Mouse (Mus musculus): ENCODE measurements around the gene Tubb4a.

Tubb4a gene

GRCm38 (mm10) chr17:57102276-57102675, 14.7 kb upstream of the Tubb4a start:
- no peak for DNase-seq (ENCODE audit: low read depth, low spot score)

- peak; percentile 84 for DNase-seq (ENCODE audit: low read depth, low spot score)
Observed at GRCm38 (mm10) chr17:57099629-57100325, 12.2 kb upstream of the Tubb4a start.

- DNase-seq (ENCODE audit: low read depth, low spot score): no peak
Observed at GRCm38 (mm10) chr17:57098321-57098720, 10.7 kb upstream of the Tubb4a start.

GRCm38 (mm10) chr17:57096623-57096920, 9.0 kb upstream of the Tubb4a start:
- DNase-seq (ENCODE audit: low read depth, low spot score): peak; percentile 89

GRCm38 (mm10) chr17:57095855-57096622, 8.5 kb upstream of the Tubb4a start:
- peak; percentile 91 for DNase-seq (ENCODE audit: low read depth, low spot score)

- DNase-seq (ENCODE audit: low read depth, low spot score): no peak
Observed at GRCm38 (mm10) chr17:57094222-57094621, 6.6 kb upstream of the Tubb4a start.

GRCm38 (mm10) chr17:57085970-57086757, 1.4 kb downstream of the Tubb4a start:
- DNase-seq (ENCODE audit: low read depth, low spot score): no peak

GRCm38 (mm10) chr17:57082481-57082880, 5.1 kb downstream of the Tubb4a start:
- DNase-seq (ENCODE audit: low read depth, low spot score): no peak

GRCm38 (mm10) chr17:57081234-57081842, 6.2 kb downstream of the Tubb4a start:
- no peak for DNase-seq (ENCODE audit: low read depth, low spot score)

- DNase-seq (ENCODE audit: low read depth, low spot score): no peak
Observed at GRCm38 (mm10) chr17:57079919-57080318, 7.7 kb downstream of the Tubb4a start.

- no peak for DNase-seq (ENCODE audit: low read depth, low spot score)
Observed at GRCm38 (mm10) chr17:57078336-57078735, 9.2 kb downstream of the Tubb4a start, which contains the start of gene Dennd1c. Gene Dennd1c, minus strand, starts transcription at chr17:57078514.

- no peak for DNase-seq (ENCODE audit: low read depth, low spot score)
Observed at GRCm38 (mm10) chr17:57076916-57077315, 10.7 kb downstream of the Tubb4a start.

GRCm38 (mm10) chr17:57070699-57071098, 16.9 kb downstream of the Tubb4a start:
- DNase-seq (ENCODE audit: low read depth, low spot score): peak; percentile 98

GRCm38 (mm10) chr17:57070272-57070671, 17.3 kb downstream of the Tubb4a start:
- DNase-seq (ENCODE audit: low read depth, low spot score): no peak

GRCm38 (mm10) chr17:57066908-57067307, 20.7 kb downstream of the Tubb4a start:
- no peak for DNase-seq (ENCODE audit: low read depth, low spot score)

- DNase-seq (ENCODE audit: low read depth, low spot score): no peak
Observed at GRCm38 (mm10) chr17:57063031-57063430, 24.6 kb downstream of the Tubb4a start.

- DNase-seq (ENCODE audit: low read depth, low spot score): no peak
Observed at GRCm38 (mm10) chr17:57062548-57062947, 25.0 kb downstream of the Tubb4a start.

GRCm38 (mm10) chr17:57062011-57062521, 25.5 kb downstream of the Tubb4a start:
- DNase-seq (ENCODE audit: low read depth, low spot score): peak; percentile 34

GRCm38 (mm10) chr17:57061069-57061468, 26.5 kb downstream of the Tubb4a start:
- no peak for DNase-seq (ENCODE audit: low read depth, low spot score)

GRCm38 (mm10) chr17:57060231-57060801, 27.3 kb downstream of the Tubb4a start:
- DNase-seq (ENCODE audit: low read depth, low spot score): peak; percentile 98

- peak; percentile 87 for DNase-seq (ENCODE audit: low read depth, low spot score)
Observed at GRCm38 (mm10) chr17:57059486-57059977, 28.1 kb downstream of the Tubb4a start, which contains the start of gene Slc25a23. Gene Slc25a23, minus strand, starts transcription at chr17:57059863.
